Mouse (Mus musculus) myocyte (in vitro differentiated cells): ENCODE data around the gene Rpusd2.

Experiments used
- CEBPB ChIP-seq: IDR thresholded peaks from 2 replicates; pipeline ENCODE4 v1.6.1; 2011; ENCODE audit warnings: mild to moderate bottlenecking, moderate library complexity; ENCODE audit not compliant: poor library complexity, insufficient read depth, severe bottlenecking
- E2F4 ChIP-seq: IDR thresholded peaks from one replicate; pipeline ENCODE4 v1.6.1; 2011; ENCODE audit warnings: mild to moderate bottlenecking, control low read depth, moderate library complexity; ENCODE audit not compliant: insufficient read depth
- MAX ChIP-seq: IDR thresholded peaks from one replicate; pipeline ENCODE4 v1.6.1; 2011; ENCODE audit warnings: low read depth, mild to moderate bottlenecking, control low read depth
- MYOD1 ChIP-seq, 3 experiments: IDR thresholded peaks; one replicate each; pipeline ENCODE4 v1.6.1; 2011; ENCODE audit warnings: control low read depth in 2 of 3, low read depth in 2 of 3, mild to moderate bottlenecking in 2 of 3, moderate library complexity in 1 of 3; ENCODE audit not compliant: insufficient read length in 2 of 3, control insufficient read depth in 1 of 3
- POLR2A ChIP-seq: IDR thresholded peaks from one replicate; pipeline ENCODE4 v1.6.1; 2011; ENCODE audit warnings: low read depth, mild to moderate bottlenecking, control low read depth, moderate library complexity; ENCODE audit not compliant: insufficient read length
- POLR2AphosphoS2 ChIP-seq: IDR thresholded peaks from one replicate; pipeline ENCODE4 v1.6.1; 2011; ENCODE audit warnings: low read depth, control low read depth; ENCODE audit not compliant: insufficient read length
- REST ChIP-seq: IDR thresholded peaks from one replicate; pipeline ENCODE4 v1.6.1; 2011; ENCODE audit warnings: mild to moderate bottlenecking, control low read depth, moderate library complexity; ENCODE audit not compliant: insufficient read depth, insufficient read length
- TCF12 ChIP-seq: IDR thresholded peaks from one replicate; pipeline ENCODE4 v1.6.1; 2011; ENCODE audit warnings: mild to moderate bottlenecking, control low read depth; ENCODE audit not compliant: poor library complexity, insufficient read depth, severe bottlenecking
- TCF3 ChIP-seq: IDR thresholded peaks from one replicate; pipeline ENCODE4 v1.6.1; 2011; ENCODE audit warnings: low read depth, control low read depth; ENCODE audit not compliant: insufficient read length
- USF1 ChIP-seq: IDR thresholded peaks from one replicate; pipeline ENCODE4 v1.6.1; 2011; ENCODE audit warnings: low read depth, mild to moderate bottlenecking, control low read depth, moderate library complexity

DNA sequence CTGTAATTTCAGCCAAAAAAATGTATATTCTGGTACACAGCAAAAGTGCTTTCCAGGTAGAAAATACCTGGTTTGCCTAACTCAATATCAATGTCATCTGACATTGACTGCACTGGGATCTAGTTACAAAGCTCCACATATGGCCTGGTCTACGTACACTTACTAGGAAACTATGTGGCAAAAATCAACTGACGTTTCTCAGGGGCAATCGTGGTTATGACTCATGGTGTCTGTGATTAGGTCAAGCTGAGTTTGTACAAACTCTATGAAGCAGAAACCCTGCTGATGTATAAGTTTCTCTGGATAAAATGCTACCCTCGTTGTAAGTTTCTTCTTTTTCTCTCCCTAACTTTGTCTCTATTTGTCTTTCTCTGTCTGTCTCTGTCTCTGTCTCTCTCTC is 2.4 kb upstream of the Rpusd2 start:
- TF ChIP-seq POLR2AphosphoS2, result no peak
- no peak for TF ChIP-seq TCF12
- no peak for TF ChIP-seq E2F4
- no peak for TF ChIP-seq POLR2A
- no peak for TF ChIP-seq USF1
- no peak for TF ChIP-seq REST
- TF ChIP-seq MAX, result no peak
- no peak for TF ChIP-seq MYOD1 (IDR thresholded peaks at IDR 0.05; ENCODE audit: control insufficient read depth in 1 of 3, insufficient read length in 2 of 3, low read depth in 2 of 3)
- TF ChIP-seq CEBPB, result no peak
- no peak for TF ChIP-seq TCF3
